Mouse (Mus musculus) CH12F3 (cell line): Measurements from ENCODE around the gene Olfr548-ps1.
"Not testable (repeated sequence)": the region's sequence is repeated elsewhere in the genome, so short reads cannot be mapped to it uniquely, and the experiment has no call there.

Experiments used
- in situ Hi-C: fragments of 300-500 bp; cut with MboI; formaldehyde crosslinking; loops from 2 replicates; pipeline ENCODE4 v1.14.3; 2020; ENCODE audit warnings: low sequenced_read_pairs

Gene Olfr548-ps1

DNA sequence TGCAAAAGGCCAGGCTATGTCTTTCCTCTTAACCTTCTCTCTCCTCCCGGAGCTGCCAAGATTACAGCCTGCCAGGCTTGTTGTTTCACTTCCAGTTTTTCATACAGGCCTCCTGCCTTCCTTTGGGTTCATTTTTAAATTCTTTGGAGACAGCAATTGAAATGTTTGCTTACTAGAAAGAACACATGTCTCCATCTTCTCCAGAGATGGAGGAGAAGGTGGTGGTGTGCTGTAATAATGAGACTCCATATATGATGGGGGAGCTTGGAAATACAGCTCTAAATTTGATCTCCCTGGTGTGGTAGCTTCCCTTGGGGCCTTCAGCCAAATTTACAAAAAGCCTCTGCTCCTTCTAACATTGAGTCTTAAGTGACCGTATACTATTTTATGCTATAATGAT lies at the start of gene Olfr548-ps1:
Olfr548-ps1 (plus strand) TSS at position 301 of the 400 bp plus-strand sequence.
- in situ Hi-C loops: no loop called here

DNA sequence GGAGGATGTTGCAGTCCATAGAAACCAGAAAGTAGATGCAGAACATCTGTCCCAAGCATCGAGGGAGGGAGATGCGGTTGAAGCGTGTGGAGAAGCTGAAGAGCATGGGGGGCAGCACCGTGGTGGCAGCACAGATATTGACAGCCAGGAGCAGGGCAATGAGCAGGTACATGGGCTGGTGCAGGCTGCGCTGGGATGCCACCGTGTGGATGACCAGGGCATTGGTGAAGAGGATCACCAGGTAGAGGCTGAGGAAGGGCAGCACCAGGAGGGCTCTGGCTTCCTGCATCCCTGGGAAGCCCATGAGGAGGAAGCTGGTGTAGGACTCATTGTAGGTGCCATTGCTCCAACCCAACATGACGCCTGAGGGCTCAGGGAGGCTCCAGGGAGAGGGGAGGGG lies 46.3 kb upstream of the Olfr548-ps1 start:
- in situ Hi-C loops: not testable (repeated sequence)

DNA sequence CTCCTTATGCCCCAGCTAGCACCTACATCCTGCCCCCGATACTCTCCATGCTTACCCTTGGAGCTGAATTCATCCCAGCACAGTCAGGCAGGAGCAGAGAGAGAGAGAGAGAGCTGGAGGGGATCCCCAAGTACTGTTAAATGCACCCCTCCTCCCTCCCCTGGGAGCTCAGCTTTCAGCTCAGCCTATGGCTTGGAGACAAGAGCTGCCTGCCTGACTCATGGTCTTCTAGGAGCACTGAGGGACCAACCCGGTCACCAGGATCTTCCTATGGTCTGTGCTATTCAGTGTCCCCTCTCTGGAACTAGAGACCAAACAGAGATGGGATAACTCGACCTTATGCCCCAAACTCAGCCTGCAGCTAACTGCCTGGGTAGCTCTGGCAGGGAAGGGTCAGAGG lies 41.2 kb upstream of the Olfr548-ps1 start, which contains the start of gene Olfr545:
Olfr545 (minus strand) TSS at position 101 of the 400 bp plus-strand sequence.
- in situ Hi-C loops: no loop called here

DNA sequence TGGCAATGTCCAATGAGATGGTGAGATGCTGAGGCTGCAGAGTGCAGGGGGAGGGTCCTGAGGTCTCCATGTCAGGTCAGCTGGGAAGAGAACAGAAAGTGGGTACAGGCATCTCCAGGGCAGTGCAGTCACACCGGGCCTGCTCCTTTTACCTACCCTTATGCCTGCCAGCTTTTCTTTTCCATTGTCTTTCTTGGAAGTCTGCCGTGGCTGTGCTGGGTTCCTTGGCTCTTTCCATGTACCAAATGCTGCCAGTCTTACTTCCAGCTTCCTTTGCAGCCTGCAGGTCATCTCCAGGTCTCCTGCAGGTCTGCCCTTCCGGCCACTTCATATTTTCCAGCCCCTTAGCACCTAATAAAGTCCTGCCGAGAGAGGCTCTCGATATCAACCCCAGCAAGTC lies 38.7 kb upstream of the Olfr548-ps1 start:
- in situ Hi-C loops: loop anchor here (10.0 kb wide), 2 partner anchors 133 to 413 kb away; partner anchors contain the start of genes Olfr554 and Olfr571

DNA sequence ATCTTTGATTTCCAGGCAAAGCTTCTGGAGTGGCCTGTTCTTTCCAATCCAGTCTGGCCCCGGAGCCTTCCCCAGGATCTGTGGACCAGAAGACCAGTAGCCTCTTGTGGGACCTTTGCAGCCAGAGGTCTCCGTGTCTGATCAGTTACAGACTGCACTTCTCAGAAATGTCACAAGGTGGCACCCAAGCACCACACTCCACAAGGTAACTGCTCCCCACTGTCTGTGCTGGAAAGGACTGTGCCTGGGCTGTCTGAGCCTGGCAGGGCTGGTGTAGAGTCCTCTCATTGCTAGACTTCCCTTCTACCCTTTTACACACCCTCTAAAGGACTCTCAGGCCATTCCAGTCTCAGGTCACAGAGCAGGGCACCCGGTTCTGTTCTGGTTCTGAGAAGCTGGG lies 33.8 kb upstream of the Olfr548-ps1 start:
- in situ Hi-C loops: loop anchor here (10.0 kb wide), 2 partner anchors 128 to 408 kb away; partner anchors contain the start of genes Olfr554 and Olfr571

DNA sequence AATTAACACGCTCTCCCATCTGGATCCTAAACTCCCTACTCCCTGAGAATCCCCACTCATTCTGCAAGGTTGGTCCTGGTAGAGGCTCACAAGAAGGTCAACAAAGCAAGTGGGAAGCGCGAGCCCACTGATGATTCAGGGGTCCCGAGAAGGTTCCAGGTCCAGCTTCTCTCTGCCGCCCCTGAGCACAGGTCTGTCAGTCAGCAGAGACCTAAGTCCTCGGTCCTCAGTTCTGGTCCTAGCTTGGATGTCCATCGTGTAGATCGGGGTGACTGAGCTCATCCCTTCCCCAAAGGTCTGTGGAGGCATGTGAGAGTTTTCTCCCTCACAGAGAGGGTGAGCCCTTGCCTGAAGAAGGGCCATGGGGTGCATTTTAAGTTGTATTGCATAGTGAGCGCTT lies 32.6 kb upstream of the Olfr548-ps1 start:
- in situ Hi-C loops: loop anchor here (10.0 kb wide), 2 partner anchors 127 to 407 kb away; partner anchors contain the start of genes Olfr554 and Olfr571

DNA sequence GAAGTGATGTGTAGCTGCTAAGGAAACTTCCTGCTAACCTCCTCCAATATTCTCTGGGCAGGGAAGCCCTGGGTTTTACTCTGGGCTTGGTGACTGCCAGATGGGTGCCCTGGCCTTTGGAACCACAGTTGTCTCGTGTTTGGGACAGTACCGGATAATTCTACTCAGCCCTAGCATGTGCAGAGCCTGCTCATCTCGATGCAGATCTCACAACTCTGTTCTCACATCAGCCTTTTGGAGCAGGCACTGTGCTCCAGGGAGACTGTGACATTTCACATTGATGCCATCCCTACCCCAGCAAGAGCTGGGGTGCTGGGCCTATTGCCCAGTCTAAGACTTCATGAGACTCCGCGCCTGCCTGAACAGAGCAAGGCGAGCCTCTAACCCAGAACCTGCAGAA lies 32.0 kb upstream of the Olfr548-ps1 start:
- in situ Hi-C loops: loop anchor here (10.0 kb wide), 2 partner anchors 126 to 406 kb away; partner anchors contain the start of genes Olfr554 and Olfr571

DNA sequence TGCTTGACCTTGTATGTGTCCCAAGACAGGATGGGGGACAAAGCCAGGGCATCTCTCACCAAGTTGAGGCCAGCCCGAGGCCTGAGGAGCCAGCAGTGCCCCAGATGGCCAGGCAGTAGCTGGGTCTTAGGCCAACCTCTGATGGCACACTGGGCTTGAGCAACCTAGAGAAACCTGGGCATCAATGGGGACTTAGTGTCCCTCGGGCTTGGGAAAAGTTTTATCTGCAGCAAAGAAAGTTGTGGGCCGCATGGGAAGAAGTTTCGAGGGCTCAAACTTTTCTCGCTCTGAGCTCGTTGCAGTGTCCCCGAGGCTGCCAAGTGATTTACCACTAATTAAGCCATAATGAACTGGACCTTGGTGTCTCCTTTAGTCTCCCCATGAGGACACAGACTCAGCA lies 31.0 kb upstream of the Olfr548-ps1 start:
- in situ Hi-C loops: loop anchor here (10.0 kb wide), 2 partner anchors 125 to 405 kb away; partner anchors contain the start of genes Olfr554 and Olfr571

DNA sequence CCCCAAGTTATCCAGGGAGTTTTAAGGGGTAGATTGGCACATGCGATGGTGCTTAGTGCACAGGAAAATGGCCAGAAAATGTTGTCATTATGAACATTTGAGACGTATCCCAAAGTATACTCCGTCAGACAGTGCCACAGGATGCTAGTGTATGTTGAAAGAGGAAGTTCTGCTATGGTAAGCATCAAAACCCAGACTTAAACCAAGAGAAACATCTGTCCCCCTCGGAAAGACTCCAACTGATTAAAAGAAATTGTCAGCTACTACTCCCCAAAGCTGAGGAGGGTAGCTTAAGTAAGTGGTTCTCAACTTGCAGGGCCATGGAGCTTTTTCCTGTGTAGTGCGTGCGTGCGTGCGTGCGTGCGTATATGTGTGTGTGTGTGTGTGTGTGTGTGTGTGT lies 28.8 kb upstream of the Olfr548-ps1 start:
- in situ Hi-C loops: no loop called here

DNA sequence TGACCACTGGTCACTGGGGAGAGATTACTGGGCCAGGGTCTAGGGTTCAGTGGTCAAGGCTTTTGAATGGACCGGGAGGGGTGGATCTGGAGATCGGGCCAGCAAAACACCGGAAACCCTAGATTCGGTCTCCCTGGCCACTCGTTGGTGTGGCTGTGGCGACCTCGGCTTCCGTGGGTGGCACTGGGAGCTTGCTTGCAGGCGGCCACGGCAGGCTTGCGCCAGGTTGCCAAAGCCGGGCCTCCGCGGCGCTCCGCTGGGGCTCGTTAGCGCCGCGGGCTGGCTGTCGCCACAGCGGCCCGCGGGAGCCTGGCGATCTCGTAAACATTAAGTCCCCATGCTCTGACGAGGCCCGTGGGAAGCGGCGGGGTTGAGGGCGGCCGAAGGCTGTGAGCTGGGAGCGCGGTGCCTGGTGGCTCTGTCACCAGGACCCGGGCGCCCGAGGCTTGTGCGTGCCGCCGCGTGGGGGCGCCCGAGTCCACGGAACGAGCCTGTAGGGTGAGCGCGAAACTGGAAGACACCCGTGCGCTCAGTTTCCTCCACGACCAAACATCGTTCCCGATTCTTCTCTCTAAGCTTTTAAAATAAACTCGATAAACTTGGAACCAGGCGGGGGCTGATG lies 27.8 kb upstream of the Olfr548-ps1 start:
- in situ Hi-C loops: no loop called here

DNA sequence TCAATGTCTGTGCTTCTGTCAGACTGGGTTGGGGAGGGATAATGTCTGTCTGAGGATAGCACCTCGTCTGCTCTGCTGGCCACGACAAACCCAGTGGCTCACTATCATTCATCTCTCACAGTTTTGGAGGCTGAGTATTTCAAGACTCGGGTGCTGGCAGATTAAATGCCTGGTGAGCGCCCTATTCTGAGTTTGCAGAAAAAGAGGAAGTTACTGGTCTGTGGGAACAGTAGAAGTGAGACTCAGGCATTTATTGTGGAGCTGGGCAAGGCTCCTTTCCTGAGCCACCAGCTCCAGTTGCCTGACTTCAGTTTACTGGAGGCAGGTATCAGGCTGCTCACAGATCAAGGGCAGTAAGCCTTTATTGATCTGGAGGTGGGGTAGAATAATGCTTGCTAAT lies 26.6 kb upstream of the Olfr548-ps1 start:
- in situ Hi-C loops: no loop called here

DNA sequence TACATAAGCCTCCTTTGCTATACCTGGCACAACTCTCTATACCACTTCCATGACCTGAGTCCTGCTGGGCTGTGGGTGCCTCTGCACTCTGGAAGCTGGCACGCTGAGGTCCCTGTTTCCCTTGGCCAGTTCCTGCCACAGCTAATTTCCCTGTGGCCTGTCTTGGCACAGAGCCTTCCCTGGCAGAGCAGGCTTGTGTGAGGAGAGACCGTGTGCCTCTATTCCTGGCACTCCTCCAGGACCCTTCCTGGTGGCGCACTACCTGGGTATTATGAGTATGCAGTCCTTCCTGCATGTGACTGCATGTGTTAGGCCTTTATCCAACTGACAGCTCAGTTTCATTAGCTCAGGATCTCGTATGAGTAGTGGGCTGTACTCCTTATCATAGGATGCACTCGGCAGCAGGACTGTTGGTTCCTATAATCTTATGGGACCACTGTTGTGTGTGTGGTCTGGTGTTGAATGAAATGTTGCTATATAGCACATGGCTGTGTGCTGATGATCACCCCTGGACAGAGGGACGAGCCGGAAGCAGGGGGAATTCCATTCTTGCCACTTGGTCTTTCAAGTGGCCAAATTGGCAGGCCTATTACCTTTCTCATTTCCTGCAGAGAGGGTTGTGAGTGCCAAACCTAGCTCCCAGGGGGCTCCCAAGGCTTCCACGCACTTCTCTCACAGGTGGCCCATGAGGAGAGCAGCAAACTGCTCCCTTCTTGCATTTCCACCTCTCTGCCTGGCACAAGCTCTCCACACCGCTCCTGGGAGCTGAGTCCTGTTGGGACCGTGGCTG lies 24.2 kb upstream of the Olfr548-ps1 start:
- in situ Hi-C loops: no loop called here

DNA sequence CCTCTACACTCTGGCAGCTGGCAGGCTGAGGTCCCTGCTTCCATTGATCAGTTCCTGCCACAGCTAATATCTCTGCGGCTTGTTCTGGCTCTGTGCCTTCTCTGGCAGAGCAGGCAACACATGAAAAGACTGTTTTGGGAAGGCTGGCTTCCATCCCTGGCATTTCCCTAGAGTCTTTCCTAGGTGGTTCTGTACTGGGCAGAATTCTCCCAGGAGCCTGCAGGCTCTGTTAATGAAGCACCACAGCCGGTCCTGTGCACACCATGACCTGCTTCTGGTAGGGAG lies 23.7 kb upstream of the Olfr548-ps1 start:
- in situ Hi-C loops: no loop called here

DNA sequence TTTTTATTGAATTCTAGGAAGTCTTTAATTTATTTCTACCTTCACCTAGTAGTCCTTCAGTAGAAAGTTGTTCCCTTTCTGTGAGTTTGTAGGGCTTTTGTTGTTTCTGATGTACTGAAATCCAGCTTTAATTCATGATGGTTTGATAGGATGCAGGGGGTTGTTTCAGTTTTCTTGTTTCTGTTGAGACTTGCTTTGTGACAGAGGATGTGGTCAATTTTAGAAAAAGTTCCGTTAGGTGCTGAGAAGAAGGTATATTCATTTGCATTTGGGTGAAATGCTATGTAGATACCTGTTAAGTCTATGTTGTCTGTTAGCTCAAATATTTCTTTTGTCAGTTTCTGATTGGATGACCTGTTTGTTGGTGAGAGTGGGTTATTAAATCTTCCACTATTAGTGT lies 11.6 kb upstream of the Olfr548-ps1 start:
- in situ Hi-C loops: no loop called here

DNA sequence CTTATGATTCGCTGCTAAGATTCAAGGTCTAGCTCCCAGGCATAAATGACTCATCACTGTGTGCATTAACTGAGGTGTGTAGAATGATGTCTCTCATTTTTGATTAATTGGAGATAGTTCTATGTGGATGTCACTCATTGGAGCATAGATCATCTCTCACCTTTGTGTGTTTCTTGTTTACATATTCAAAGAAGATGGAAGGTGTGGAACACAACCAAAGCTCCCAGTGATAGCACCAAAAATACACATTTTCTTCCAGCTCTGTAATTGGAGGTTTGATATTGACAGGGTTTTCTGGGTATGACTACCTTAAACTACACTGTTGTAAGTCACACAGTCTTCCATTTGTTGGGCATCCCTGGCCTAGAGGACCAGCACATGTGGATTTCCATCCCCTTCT lies 6.2 kb upstream of the Olfr548-ps1 start, which contains the start of gene Olfr547:
Olfr547 (plus strand) TSS at position 301 of the 400 bp plus-strand sequence.
- in situ Hi-C loops: no loop called here

DNA sequence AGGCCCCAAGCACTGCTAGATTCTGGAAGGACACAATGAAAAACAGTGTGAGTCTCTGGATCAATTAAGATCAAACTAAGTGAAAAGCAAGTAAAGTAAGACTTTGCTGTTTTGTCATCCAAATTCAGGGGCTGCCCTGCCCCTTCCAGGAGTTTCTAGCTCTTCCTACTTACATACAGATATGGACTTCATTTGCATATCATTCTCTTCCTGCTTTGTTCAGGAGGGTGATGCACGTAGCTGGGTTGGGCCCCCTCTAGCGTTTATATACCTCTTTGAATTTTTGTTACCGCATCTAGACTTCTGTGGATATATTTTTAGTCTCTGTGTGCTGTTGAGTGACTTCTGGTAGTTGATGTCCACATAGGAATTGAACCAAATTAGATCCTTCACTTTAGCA lies 555 bp downstream of the Olfr548-ps1 start:
- in situ Hi-C loops: no loop called here

DNA sequence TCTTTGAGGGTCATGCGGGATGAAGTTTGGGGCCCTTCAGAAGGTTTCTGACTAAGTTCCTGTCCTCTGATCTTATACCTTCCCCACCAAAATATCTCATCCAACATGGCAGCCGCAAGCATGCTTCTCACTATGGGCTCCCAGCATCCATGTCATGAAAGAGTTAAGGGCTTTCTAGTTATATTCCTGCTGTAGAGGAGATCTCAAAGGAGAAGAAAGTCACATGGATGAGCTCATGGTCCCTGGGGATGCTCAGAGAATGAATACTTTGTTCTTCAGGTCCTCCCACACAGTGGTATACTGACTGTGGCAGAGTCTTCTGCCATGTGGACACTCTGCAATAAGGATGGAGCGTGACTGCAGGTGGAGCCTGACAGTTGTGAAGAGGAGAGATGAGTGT lies 8.9 kb downstream of the Olfr548-ps1 start, which contains the start of gene Olfr549:
Olfr549 (plus strand) TSS at position 301 of the 400 bp plus-strand sequence.
- in situ Hi-C loops: no loop called here

DNA sequence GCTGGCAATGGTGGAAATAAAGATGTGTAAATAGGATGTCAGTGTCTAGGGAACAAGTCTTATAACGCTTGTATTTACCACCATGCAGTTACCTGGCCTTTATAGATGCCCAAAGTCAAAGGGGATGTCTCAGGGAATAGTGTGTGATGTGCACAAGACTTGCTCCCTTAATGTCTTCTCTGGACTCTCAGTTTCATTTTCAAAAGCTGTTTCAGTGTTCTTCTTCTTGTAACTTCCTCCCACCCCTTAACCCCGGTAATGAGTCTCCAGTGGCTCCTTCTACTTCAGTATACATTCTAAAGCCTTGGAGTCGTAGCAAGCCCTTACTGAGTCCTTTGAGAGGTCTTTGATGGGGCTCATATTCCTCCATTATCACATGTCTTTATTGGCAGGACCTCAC lies 12.6 kb downstream of the Olfr548-ps1 start:
- in situ Hi-C loops: no loop called here

DNA sequence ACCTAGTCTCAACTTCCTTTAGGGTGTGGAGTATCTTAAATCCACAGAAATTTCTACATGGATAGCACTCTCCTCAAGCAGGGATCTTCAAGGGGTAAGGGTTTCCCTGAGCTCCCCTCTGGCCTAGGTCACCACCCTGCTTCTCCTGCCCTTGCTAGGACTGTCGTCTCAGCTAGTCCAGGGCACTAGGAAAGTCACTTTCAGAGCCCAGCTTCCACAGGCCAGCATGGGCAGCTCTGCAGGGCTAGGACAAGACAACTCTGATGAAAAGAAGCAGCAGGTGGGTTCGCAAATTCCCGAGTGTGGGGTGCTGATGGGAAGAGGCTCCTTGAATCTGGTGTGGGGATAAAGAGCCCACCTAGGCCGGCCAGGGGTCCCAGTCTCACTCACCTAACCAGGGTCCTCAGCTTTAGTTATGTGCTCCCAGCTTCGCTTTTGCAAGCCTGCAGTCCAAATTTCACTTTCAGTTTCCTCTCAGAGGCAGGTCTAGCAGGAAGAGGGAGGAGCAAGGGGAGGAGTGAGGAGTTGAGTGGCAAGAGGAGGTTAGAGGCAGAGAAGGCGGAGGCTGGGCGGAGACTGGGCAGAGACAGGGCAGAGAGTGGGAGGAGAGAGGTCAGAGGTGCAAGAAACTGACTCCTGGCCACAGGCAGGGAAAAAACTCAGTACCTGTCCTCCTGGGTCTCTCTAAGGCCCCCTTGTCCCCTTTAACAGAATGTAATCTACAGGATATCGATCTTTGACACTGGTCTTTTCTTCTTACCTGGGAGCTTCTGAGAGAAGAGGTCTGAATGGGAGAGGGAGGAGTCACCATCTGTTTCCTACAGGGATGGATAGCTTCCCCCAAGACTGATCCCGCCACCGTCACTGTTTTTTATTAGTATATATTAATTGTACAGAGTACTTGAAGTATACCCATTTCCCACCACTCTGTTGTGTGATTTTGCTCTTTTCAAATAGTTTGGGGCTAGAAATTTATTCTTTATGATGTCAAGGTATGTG lies 24.6 kb downstream of the Olfr548-ps1 start, which contains the start of gene Trim21:
Trim21 (minus strand) TSS at position 488 of the 999 bp plus-strand sequence.
- in situ Hi-C loops: no loop called here

DNA sequence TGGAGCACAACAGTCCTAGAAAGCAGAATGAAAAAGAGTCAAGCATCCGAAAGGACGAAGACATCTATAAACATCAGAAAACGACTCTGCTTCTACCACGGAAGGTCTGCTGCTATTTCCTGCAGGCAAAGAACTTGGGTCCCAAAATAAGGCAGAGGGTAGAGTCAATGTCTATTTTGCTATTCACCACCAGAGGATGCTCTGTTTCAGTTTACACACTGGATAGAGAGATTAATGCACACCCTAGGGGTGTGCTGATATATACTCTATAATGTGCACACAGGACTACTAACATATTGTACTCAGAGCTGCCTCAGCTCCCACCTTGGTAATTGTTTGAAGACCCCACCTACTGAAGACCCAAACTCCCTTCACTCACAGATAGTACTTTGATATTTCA lies 25.5 kb downstream of the Olfr548-ps1 start:
- in situ Hi-C loops: no loop called here

DNA sequence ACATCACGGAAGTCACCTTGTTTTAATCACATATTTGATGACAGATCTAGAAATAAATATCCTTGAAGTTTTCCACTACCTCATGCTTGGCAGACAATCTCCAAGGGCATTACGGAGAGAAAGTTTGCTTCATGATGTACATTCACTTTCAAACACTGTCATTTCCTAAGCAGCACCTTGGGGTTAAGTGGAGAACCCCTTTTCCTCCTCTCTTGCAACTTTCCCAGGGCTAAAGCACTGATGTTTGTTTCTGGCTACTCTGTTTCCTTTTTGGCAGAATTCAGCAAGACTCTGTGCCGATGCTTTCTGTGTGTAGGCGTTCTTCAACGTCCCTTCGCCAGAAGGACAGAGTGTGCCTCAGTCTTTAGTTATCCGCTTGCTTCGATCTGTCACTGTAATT lies 30.4 kb downstream of the Olfr548-ps1 start, which contains the start of gene Olfr550:
Olfr550 (plus strand) TSS at position 301 of the 400 bp plus-strand sequence.
- in situ Hi-C loops: no loop called here
